Mouse (Mus musculus) hindbrain, embryonic 13.5 days (tissue): ENCODE measurements around the gene Cd59a. TPM values are rescaled to one million over a fixed set of nuclear protein-coding genes. Genes with fewer than 3 reads are reported as not detected.
"Not testable (repeated sequence)": the region's sequence is repeated elsewhere in the genome, so short reads cannot be mapped to it uniquely, and the experiment has no call there.

Experiments used
- ATAC-seq: fragments of 200-750 bp; cut with Nextera tagmentation; 2 replicates; pipeline ENCODE4 v1.8.0; 2017; ENCODE audit warnings: moderate TSS enrichment; ENCODE audit not compliant: low FRiP score
- H3K27ac ChIP-seq: fragments of 300-500 bp; sonication (generic); 2 replicates; pipeline ENCODE4 v1.5.1; 2015; ENCODE audit warnings: inconsistent platforms, mild to moderate bottlenecking, moderate library complexity
- H3K27me3 ChIP-seq: fragments of 300-500 bp; sonication (generic); 2 replicates; pipeline ENCODE4 v1.6.1; 2015; ENCODE audit warnings: mild to moderate bottlenecking, inconsistent platforms
- H3K36me3 ChIP-seq: fragments of 300-500 bp; sonication (generic); 2 replicates; pipeline ENCODE4 v1.6.1; 2015; ENCODE audit warnings: mild to moderate bottlenecking, inconsistent platforms
- H3K4me1 ChIP-seq: fragments of 300-500 bp; sonication (generic); replicated peaks from 2 replicates; pipeline ENCODE4 v1.6.1; 2015; ENCODE audit warnings: inconsistent platforms
- H3K4me2 ChIP-seq: fragments of 300-500 bp; sonication (generic); 2 replicates; pipeline ENCODE4 v1.6.1; 2015; ENCODE audit warnings: inconsistent platforms, mild to moderate bottlenecking, moderate library complexity
- H3K4me3 ChIP-seq: fragments of 300-500 bp; sonication (generic); 2 replicates; pipeline ENCODE4 v1.5.1; 2015; ENCODE audit warnings: mild to moderate bottlenecking, inconsistent platforms
- H3K9ac ChIP-seq: fragments of 300-500 bp; sonication (generic); 2 replicates; pipeline ENCODE4 v1.6.1; 2015; ENCODE audit warnings: mild to moderate bottlenecking, inconsistent platforms
- H3K9me3 ChIP-seq: fragments of 300-500 bp; sonication (generic); 2 replicates; pipeline ENCODE4 v1.6.1; 2016; ENCODE audit warnings: inconsistent platforms
- WGBS: fragments of 180-500 bp; shearing (Covaris S2); methylation state at CpG from one replicate; pipeline ENCODE4 v1.1.7; 2015; 5-methylcytosine and 5-hydroxymethylcytosine counted together
- polyA plus RNA-seq: library from polyadenylated mRNA; unstranded; fragments of >200 nt; fragmentation: Nextera tagmentation; extraction: Ambion mirVana; gene quantifications from 2 replicates; pipeline ENCODE4 v1.2.1, GENCODE M21; 2015

The Cd59a gene
- polyA plus RNA-seq, 1 experiment from 2014 or later, result 17.9 TPM

DNA sequence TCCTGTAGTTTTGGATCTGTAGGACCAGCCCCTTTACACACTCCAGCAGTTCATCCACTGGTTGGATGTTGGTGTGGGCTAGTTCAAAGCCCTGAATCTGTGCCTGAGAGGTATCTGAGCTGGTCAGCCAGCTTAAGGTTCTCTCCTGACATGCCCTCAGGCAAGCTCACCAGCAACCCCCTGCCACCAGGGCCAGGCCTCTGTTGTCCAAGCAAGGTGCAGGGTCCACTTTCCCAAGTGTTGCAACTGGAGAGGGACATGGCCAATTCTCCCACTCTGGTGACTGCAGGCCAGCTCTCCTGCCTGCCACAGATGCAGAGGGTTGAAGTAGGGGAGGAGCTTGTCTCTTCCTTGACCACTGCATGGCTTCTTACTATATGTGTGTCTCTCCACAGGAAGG is 11.6 kb upstream of the Cd59a start:
- not testable (repeated sequence) for H3K36me3 ChIP-seq, H3K27me3 ChIP-seq, H3K27ac ChIP-seq, H3K4me1 ChIP-seq, H3K9ac ChIP-seq, ATAC-seq, H3K4me3 ChIP-seq, H3K9me3 ChIP-seq, H3K4me2 ChIP-seq

DNA sequence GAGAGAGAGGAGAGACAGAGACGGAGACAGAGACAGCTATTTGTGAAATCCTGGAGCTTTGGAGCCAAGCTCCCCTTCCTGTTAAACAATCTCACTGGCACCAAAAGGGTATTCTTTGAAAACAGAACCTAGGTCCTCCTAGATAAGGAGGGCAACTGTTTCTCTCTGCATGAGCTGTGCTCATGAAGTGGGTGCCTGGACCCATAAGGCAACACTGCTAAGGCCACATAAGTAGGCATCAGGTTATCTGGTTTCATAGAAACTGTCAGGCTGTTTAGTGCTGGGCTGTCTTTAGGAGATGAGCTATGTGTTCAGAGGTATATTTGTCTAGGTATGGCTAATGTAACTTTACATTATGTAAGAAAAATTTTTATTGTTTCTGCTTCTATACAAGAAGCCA is 8.0 kb upstream of the Cd59a start:
- not testable (repeated sequence) for H3K27ac ChIP-seq, H3K27me3 ChIP-seq, H3K4me2 ChIP-seq, H3K36me3 ChIP-seq, H3K9ac ChIP-seq, H3K4me1 ChIP-seq, H3K4me3 ChIP-seq, ATAC-seq, H3K9me3 ChIP-seq
- 100% methylated on average over 1 of the region's 1 CpGs for WGBS

DNA sequence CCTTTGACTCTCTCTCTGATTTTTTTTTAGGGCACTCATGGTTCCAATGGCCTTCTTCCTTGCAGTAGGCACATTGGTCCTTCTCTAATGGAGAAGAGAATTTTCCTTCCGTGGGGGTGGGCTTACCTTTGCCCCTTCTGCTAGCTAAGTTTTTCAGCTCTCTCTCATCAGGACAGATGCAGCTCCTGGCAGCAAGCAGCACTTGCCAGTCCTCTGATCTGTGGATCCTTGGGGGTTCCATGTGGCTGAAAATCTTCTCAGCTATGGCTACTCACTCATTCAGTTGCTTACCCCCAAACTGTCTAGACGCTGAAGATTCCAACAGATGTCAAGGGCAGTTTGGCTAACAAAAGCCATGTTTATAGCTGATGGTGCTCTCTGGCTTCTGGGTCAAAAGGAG is 2.3 kb upstream of the Cd59a start:
- no peak overlapping the region for H3K4me2 ChIP-seq
- H3K27ac ChIP-seq, result no peak overlapping the region
- WGBS, result 87% methylated on average over 2 of the region's 2 CpGs
- ATAC-seq, result no peak
- H3K4me1 ChIP-seq, result peaks cover 12% of the 10 kb centered on the region
- no peak overlapping the region for H3K9ac ChIP-seq
- H3K4me3 ChIP-seq, result no peak overlapping the region
- no peaks in the 10 kb centered on the region for H3K36me3 ChIP-seq
- H3K9me3 ChIP-seq, result no peaks in the 10 kb centered on the region
- H3K27me3 ChIP-seq, result no peaks in the 10 kb centered on the region

DNA sequence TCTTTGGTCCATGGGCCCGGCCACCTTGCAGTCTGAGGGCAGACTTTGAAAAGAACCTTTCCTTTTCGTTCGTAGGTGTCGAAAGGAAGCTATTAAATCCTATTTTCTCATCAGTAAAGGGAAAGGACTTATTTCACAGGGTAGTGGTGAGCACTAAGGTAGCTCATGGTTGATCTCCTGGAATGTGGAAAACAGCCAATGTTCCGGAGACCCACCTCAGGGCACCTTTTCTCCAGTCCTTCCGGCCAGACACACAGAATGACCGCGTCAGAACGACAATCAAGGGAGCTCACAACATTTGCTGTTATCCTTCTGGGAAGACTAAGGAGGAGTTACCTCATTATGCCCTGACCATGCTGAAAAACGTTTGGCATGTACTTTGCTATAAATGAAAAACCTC is 655 bp downstream of the Cd59a start:
- Histone ChIP-seq H3K9me3 (no peaks in the 10 kb centered on the region), H3K4me1 (peaks cover 12% of the 10 kb centered on the region), H3K36me3 (no peaks in the 10 kb centered on the region), H3K27ac (peak overlapping the region; percentile 80), H3K4me3 (peak overlapping the region; percentile 44), H3K4me2 (peak overlapping the region; percentile 67), H3K27me3 (no peaks in the 10 kb centered on the region), H3K9ac (peak overlapping the region; percentile 70)
- 0 out of 2 replicates have a peak, but pooled peaks have one; percentile 3 for ATAC-seq
- WGBS, result 49% methylated on average over 10 of the region's 10 CpGs

DNA sequence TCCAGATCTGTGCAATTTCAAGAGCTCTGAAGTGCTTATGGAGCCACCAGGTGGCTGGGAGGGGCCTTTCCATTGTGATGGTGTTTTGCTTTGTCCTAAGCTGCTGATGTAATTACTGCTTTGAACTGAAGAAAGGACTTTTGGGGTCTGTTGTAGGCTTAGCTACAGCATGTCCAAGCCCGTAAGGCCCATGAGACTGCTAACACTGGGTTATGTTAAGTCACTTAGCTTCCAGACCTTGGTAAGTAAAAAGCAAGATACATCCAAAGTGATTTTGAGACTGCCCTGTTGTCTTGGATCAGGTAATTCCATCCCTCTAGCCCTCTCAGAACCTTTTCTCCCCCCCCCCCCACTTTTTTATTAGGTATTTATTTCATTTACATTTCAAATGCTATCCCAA is 1.2 kb downstream of the Cd59a start:
- H3K27me3 ChIP-seq, H3K4me3 ChIP-seq, H3K36me3 ChIP-seq, H3K27ac ChIP-seq, H3K9me3 ChIP-seq, H3K9ac ChIP-seq, ATAC-seq: not testable (repeated sequence)
- 75% methylated on average over 1 of the region's 1 CpGs for WGBS
- H3K4me1 ChIP-seq, result peaks cover 12% of the 10 kb centered on the region
- peak overlapping the region; percentile 67 for H3K4me2 ChIP-seq

DNA sequence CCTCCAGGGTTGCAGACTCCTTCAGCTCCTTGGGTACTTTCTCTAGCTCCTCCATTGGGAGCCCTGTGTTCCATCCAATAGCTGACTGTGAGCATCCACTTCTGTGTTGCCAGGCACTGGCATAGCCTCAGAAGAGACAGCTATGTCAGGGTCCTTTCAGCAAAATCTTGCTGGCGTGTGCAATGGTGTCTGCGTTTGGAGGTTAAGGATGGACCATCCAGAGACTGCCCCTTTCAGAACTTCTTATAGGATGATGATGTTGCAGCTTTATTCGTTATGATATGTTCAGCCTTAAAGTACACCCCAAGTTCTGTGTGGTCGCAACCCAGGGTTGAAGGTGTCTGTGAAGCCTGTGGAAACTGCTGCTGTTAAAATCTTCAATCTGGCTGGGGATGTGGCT is 1.8 kb downstream of the Cd59a start:
- ATAC-seq, H3K4me3 ChIP-seq, H3K27ac ChIP-seq, H3K36me3 ChIP-seq, H3K27me3 ChIP-seq, H3K9me3 ChIP-seq, H3K9ac ChIP-seq: not testable (repeated sequence)
- Histone ChIP-seq H3K4me1 (peaks cover 12% of the 10 kb centered on the region), H3K4me2 (peak overlapping the region; percentile 6; the same call in 1 of the 2 replicates)
- 97% methylated on average over 4 of the region's 4 CpGs for WGBS

DNA sequence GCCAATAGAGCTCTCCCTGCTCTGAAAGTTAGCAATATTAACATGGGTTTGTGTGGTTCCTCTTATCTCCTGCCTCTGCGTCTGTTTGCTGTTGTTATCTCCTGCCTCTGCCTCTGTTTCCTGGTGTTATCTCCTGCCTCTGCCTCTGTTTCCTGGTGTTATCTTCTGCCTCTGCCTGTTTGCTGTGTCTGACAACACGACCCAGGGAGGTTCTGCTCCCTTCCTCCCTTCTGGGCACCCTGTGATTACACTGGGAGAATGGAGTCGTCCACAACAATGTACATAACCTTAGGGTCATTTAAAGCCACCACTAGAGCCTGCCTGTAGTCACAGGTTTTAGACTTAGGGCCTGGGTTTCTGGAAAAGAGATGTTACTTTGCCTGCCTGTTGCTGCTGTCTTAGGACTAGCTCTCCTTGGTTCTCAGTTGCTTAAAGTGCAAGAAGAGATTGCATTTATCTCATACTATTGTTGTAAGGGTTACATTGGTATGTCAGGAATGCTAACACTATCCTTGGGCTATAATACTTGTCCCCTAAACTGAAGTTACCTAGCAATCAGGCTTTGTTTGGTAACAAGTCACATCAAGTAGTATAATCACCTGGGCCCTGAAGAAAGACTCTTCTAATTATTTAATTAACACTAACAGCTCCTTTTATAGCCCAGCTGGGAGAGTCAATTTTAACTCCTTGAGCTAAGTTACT is 3.1 kb downstream of the Cd59a start:
- Histone ChIP-seq H3K4me3 (no peak overlapping the region), H3K9ac (no peak overlapping the region), H3K27me3 (no peaks in the 10 kb centered on the region), H3K9me3 (no peaks in the 10 kb centered on the region), H3K36me3 (no peaks in the 10 kb centered on the region), H3K27ac (no peak overlapping the region), H3K4me1 (peaks cover 12% of the 10 kb centered on the region), H3K4me2 (no peak overlapping the region)
- WGBS, result 43% methylated on average over 3 of the region's 3 CpGs
- no peak for ATAC-seq

DNA sequence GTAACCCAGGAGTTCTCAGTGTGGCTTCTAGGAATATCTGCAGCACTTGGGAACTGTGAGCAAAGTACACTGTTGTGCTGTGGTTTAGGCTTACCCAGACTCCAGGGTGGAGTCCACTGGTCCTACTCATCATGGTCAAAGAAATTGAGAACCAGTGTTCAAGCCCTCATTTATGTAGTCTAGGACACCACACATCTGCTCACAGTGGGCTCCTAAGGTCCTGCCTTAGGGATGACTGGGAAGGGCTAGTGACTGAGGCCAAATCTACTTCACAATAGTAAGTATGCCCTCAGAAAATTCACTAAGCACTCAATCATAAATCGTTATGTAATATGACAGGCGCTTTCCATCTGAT is 3.6 kb downstream of the Cd59a start:
- no peak overlapping the region for H3K27ac ChIP-seq
- peaks cover 12% of the 10 kb centered on the region for H3K4me1 ChIP-seq
- no peak for ATAC-seq
- no peak overlapping the region for H3K4me2 ChIP-seq
- no peaks in the 10 kb centered on the region for H3K36me3 ChIP-seq
- H3K4me3 ChIP-seq, result no peak overlapping the region
- no peak overlapping the region for H3K9ac ChIP-seq
- no peaks in the 10 kb centered on the region for H3K27me3 ChIP-seq
- H3K9me3 ChIP-seq, result no peaks in the 10 kb centered on the region
- WGBS, result 100% methylated on average over 2 of the region's 2 CpGs

DNA sequence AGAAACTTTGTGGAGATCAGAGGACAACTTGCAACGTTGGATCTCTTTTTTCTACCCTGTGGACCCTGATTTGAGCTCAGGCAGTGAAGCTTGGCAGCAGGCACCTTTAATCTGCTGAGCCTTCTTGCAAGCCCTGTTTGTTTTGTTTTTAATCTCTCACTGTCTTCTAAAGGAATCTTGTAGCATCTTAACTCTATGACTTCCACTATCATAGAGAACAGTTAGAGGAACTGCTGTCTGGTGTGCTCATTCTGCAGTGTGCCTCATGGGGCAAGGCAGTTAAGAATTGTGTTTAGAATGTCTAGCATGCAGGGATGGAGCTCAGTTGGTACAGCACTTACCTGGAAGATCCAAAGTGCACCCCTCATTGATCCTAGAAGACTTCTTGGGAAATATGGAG is 4.3 kb downstream of the Cd59a start:
- Histone ChIP-seq H3K4me1 (peaks cover 12% of the 10 kb centered on the region), H3K27ac (no peak overlapping the region), H3K4me2 (no peak overlapping the region), H3K27me3 (no peaks in the 10 kb centered on the region), H3K36me3 (no peaks in the 10 kb centered on the region), H3K4me3 (no peak overlapping the region), H3K9me3 (no peaks in the 10 kb centered on the region), H3K9ac (no peak overlapping the region)
- 67% methylated on average over 1 of the region's 1 CpGs for WGBS
- no peak for ATAC-seq

DNA sequence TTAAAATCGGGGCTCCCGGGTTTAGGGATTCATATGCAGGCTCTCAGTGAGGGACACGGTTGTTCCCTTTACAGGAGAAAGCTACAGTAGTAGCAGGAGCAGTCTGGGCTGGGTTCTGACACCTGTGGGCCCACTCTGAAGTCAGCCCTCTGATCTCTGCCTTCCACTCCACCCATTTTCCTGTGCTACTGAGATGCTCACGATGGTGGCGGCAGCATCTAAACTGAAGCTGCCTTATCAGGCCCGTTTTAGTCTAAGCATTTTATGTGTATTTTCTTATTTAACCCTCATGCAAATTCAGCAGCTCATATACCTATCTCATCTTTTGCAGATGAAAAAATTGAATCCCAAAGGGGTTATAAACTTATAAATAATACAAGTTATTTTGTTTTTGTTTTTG is 9.2 kb downstream of the Cd59a start:
- H3K9ac ChIP-seq, result no peak overlapping the region
- H3K36me3 ChIP-seq, result no peaks in the 10 kb centered on the region
- H3K4me2 ChIP-seq, result no peak overlapping the region
- no peak overlapping the region for H3K27ac ChIP-seq
- H3K9me3 ChIP-seq, result no peaks in the 10 kb centered on the region
- H3K4me1 ChIP-seq, result no peaks in the 10 kb centered on the region
- no peaks in the 10 kb centered on the region for H3K27me3 ChIP-seq
- no peak overlapping the region for H3K4me3 ChIP-seq
- ATAC-seq, result no peak
- WGBS, result 95% methylated on average over 6 of the region's 6 CpGs

DNA sequence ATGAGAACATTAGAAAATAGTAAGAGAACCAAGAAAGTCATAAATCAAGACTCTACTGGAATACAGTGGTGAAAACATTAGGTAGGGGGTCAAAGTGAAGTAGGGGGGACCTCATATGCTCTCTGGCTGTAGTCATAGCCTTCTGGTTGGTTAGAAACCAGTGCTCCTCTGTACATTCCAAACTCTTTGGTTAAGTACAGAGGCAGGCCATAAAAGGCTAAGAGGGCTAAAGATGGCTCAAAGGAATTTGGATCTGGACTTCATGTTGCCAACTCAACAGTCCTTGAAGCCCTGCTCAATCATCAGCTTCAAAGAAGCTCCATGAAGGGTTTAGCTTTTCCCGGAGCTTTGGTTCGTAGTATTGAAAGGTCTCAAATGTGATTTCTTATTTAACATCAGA is 13.4 kb downstream of the Cd59a start:
- not testable (repeated sequence) for H3K4me3 ChIP-seq, H3K27me3 ChIP-seq, ATAC-seq, H3K9ac ChIP-seq, H3K9me3 ChIP-seq, H3K36me3 ChIP-seq, H3K4me2 ChIP-seq, H3K4me1 ChIP-seq, H3K27ac ChIP-seq
- WGBS, result 96% methylated on average over 2 of the region's 2 CpGs

DNA sequence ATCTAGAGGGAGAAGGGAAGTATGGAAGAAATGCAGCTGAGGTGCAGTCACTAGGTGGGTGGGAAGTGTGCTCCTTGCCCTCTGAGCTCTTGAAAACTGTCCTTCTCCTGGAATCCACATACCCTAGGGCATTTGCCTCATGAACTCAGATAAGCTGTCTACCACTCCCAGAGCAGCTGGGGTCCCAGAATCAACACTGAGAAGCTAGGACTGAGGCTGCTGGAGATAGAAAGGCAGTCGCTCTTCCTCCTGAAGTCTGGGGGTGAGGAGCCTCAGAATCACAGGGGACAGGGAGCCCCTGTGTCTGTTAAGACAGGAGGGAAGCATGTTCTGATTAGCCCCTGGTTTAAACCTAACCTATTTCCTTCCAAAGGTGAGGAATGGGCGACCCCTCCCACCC is 13.9 kb downstream of the Cd59a start:
- 91% methylated on average over 2 of the region's 2 CpGs for WGBS
- Histone ChIP-seq H3K9me3 (no peaks in the 10 kb centered on the region), H3K36me3 (no peaks in the 10 kb centered on the region), H3K4me1 (no peaks in the 10 kb centered on the region), H3K27me3 (no peaks in the 10 kb centered on the region), H3K27ac (no peak overlapping the region), H3K9ac (no peak overlapping the region), H3K4me3 (no peak overlapping the region), H3K4me2 (no peak overlapping the region)
- ATAC-seq, result no peak

DNA sequence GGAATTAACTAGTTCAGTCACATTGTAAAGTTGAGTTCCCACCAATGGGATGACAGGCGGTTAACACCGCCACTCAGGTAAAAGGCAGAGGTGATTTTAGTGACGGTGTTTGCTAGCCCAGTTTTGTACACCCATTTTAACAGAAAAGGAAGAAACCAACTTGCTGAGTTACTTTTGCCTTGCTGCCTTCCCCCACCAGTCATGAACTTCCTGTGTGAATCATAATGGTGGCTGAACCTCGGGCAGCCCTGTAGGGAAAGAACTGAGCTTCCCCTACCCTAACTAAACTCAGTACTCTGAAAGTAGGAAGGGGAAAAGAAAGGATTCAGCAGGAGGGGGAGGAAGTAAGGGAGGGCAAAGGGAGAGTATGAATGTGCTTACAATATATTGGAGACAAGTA is 14.4 kb downstream of the Cd59a start:
- H3K27ac ChIP-seq, result no peak overlapping the region
- no peaks in the 10 kb centered on the region for H3K4me1 ChIP-seq
- H3K9ac ChIP-seq, result no peak overlapping the region
- no peak overlapping the region for H3K4me2 ChIP-seq
- H3K4me3 ChIP-seq, result no peak overlapping the region
- no peaks in the 10 kb centered on the region for H3K9me3 ChIP-seq
- H3K36me3 ChIP-seq, result no peaks in the 10 kb centered on the region
- H3K27me3 ChIP-seq, result no peaks in the 10 kb centered on the region
- 89% methylated on average over 4 of the region's 4 CpGs for WGBS
- no peak for ATAC-seq
